Mouse (Mus musculus) neural tube, embryonic 12.5 days (tissue): ENCODE results near the gene Olfr1248. TPM values are rescaled to one million over a fixed set of nuclear protein-coding genes. Genes with fewer than 3 reads are reported as not detected.
"Not testable (repeated sequence)": the region's sequence is repeated elsewhere in the genome, so short reads cannot be mapped to it uniquely, and the experiment has no call there.

ENCODE experiments used
- ATAC-seq: fragments of 200-750 bp; cut with Nextera tagmentation; 2 replicates; pipeline ENCODE4 v1.8.0; 2017; ENCODE audit warnings: low read depth, mild to moderate bottlenecking, moderate TSS enrichment, moderate library complexity; ENCODE audit not compliant: low FRiP score
- H3K27ac ChIP-seq: fragments of 300-500 bp; sonication (generic); 2 replicates; pipeline ENCODE4 v1.5.1; 2016
- H3K27me3 ChIP-seq: fragments of 300-500 bp; sonication (generic); replicated peaks from 2 replicates; pipeline ENCODE4 v1.6.1; 2016; ENCODE audit warnings: mild to moderate bottlenecking
- H3K36me3 ChIP-seq: fragments of 300-500 bp; sonication (generic); 2 replicates; pipeline ENCODE4 v1.6.1; 2016; ENCODE audit warnings: mild to moderate bottlenecking
- H3K4me1 ChIP-seq: fragments of 300-500 bp; sonication (generic); 2 replicates; pipeline ENCODE4 v1.6.1; 2016
- H3K4me2 ChIP-seq: fragments of 300-500 bp; sonication (generic); replicated peaks from 2 replicates; pipeline ENCODE4 v1.6.1; 2016; ENCODE audit warnings: mild to moderate bottlenecking
- H3K4me3 ChIP-seq: fragments of 300-500 bp; sonication (generic); 2 replicates; pipeline ENCODE4 v1.5.1; 2016
- H3K9ac ChIP-seq: fragments of 300-500 bp; sonication (generic); 2 replicates; pipeline ENCODE4 v1.6.1; 2016; ENCODE audit warnings: mild to moderate bottlenecking
- H3K9me3 ChIP-seq: fragments of 300-500 bp; sonication (generic); 2 replicates; pipeline ENCODE4 v1.6.1; 2016; ENCODE audit warnings: mild to moderate bottlenecking
- WGBS: fragments of 180-500 bp; shearing (Covaris S2); methylation state at CpG from one replicate; pipeline ENCODE4 v1.1.7; 2016; 5-methylcytosine and 5-hydroxymethylcytosine counted together
- polyA plus RNA-seq: library from polyadenylated mRNA; unstranded; fragments of >200 nt; fragmentation: Nextera tagmentation; extraction: Ambion mirVana; gene quantifications from 2 replicates; pipeline ENCODE4 v1.2.1, GENCODE M21; 2016

Olfr1248 gene
- not detected in 2 replicates for polyA plus RNA-seq

DNA sequence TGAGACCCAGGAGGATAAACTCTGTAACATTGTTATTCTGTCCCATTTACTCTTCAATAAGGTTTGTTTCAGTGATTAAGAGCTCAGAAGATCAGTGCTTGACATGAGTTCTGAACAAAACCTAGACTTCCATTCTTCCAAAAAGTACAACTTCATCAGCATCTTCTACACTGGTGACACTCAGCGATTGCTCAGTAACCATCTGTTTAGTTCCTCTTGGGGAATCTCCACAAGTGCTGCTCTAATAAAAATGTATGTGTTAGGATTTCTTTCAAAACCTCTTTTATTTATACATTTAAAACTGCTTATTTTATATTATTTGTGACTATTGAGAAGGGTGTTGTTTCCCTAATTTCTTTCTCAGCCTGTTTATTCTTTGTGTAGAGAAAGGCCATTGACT, at the start of gene Olfr1248:
Olfr1248 (minus strand) TSS at position 101 of the 400 bp plus-strand sequence.
- not testable (repeated sequence) for H3K27me3 ChIP-seq, H3K4me2 ChIP-seq, H3K36me3 ChIP-seq, ATAC-seq, H3K27ac ChIP-seq, H3K9ac ChIP-seq, H3K9me3 ChIP-seq, H3K4me1 ChIP-seq, H3K4me3 ChIP-seq
- whole genome bisulfite sequencing: 92% methylated on average over 1 of the region's 1 CpGs

DNA sequence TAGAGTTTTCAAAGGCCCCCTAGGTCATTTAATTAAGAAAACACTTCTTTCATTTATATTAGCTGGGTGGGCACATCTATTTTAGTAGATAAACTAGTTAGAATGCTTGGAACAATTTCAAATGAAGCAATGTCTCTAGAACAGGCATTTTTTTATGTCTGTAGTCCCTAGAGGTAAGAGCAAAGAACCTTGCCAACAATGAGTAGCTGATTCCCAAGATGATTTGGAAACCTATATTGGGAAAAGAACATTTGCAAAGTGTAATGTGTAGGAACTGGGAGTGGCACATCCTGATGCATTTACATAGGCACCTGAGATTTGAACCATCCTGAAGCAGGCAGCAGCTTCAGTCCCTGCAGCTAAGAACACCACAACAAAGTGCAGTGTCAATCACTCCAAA, 43.3 kb upstream of the Olfr1248 start, which contains the start of gene Olfr1250:
Olfr1250 (minus strand) TSS at position 101 of the 400 bp plus-strand sequence.
- Histone ChIP-seq H3K4me3 (no peak within 1 kb of the TSS), H3K4me1 (no peaks in the 10 kb centered on the region)
- ATAC-seq: no peak

DNA sequence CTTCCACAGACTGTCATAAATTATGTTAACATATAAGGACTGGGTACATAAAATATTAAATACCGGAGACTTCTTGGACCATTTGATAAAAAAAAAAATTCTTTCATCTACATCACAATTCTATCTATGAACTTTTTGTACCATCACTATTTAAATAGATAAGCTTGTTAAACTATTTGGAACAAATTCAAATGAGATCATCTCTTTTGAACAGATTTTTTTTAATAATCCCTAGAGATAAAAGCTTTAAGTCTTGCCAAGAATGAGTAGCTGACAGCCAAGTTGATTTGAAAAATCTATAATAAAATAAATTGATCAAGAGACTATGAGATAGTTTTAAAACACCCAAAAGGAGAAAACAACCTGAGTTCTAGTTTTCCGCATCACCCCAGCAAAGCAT, 16.8 kb upstream of the Olfr1248 start, which contains the start of gene Olfr1249:
Olfr1249 (minus strand) TSS at position 101 of the 400 bp plus-strand sequence.
- Histone ChIP-seq H3K27ac (no peak within 1 kb of the TSS), H3K9ac (no peak within 1 kb of the TSS), H3K9me3 (no peaks in the 10 kb centered on the region), H3K27me3 (no peaks in the 10 kb centered on the region), H3K4me1 (no peaks in the 10 kb centered on the region), H3K36me3 (no peaks in the 10 kb centered on the region), H3K4me3 (no peak within 1 kb of the TSS), H3K4me2 (no peak within 1 kb of the TSS)
- 95% methylated on average over 2 of the region's 2 CpGs for WGBS
- ATAC-seq: no peak

More for the DNA sequence above, 43.3 kb upstream of the Olfr1248 start, which contains the start of gene Olfr1250:
- H3K27me3 ChIP-seq: no peaks in the 10 kb centered on the region
- no peaks in the 10 kb centered on the region for H3K9me3 ChIP-seq
- no peak within 1 kb of the TSS for H3K4me2 ChIP-seq
- no peak within 1 kb of the TSS for H3K9ac ChIP-seq
- H3K36me3 ChIP-seq: no peaks in the 10 kb centered on the region
- no peak within 1 kb of the TSS for H3K27ac ChIP-seq

DNA sequence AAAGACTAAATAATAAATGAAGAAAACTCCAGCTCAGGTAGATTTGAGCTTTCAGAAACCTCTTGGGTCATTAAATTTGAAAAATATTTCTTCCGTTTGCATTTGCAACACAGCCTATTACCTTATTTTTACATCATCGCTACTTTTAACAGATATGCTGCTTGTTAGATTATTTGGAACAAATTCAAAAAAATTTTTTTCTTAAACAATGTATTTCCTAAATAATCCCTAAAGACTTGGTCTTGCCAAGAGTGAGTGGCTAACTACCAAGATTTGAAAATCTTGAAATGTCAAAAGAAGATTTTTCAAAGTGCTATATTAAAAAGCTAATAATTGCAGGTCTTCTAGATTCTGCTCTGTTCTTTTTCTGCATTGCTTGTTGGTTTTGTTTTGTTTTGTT, 4.0 kb downstream of the Olfr1248 start, which contains the start of gene Olfr1247:
Olfr1247 (minus strand) TSS at position 101 of the 400 bp plus-strand sequence.
- Histone ChIP-seq H3K4me2 (no peak within 1 kb of the TSS), H3K27ac (no peak within 1 kb of the TSS), H3K9me3 (no peaks in the 10 kb centered on the region), H3K4me3 (no peak within 1 kb of the TSS), H3K27me3 (no peaks in the 10 kb centered on the region), H3K9ac (no peak within 1 kb of the TSS), H3K36me3 (no peaks in the 10 kb centered on the region), H3K4me1 (no peaks in the 10 kb centered on the region)
- WGBS: 94% methylated on average over 2 of the region's 2 CpGs
- no peak for ATAC-seq

DNA sequence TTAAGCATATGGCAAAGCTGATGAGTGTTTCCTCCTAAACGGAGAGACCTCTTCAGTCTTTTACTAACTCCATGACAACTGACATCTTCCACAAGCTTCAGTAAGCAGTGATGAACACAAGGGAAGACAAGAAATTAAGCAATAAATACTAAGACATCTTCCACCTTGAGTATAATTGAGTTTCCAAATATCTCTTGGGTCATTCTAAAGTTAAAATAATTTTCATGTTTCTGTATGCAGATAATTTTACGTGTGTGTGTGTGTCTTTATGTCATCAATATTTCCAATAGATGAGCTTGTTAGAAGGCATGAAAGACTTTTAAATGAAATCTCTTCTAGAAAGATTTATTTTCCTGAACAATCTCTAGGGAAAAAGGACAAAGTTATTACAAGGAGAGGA, 25.0 kb downstream of the Olfr1248 start, which contains the start of gene Olfr1246:
Olfr1246 (minus strand) TSS at position 101 of the 400 bp plus-strand sequence.
- Histone ChIP-seq H3K9me3 (no peaks in the 10 kb centered on the region), H3K27me3 (no peaks in the 10 kb centered on the region), H3K36me3 (no peaks in the 10 kb centered on the region), H3K4me1 (no peaks in the 10 kb centered on the region), H3K4me2 (no peak within 1 kb of the TSS), H3K9ac (no peak within 1 kb of the TSS), H3K4me3 (no peak within 1 kb of the TSS), H3K27ac (no peak within 1 kb of the TSS)
- ATAC-seq: no peak
- WGBS: 84% methylated on average over 2 of the region's 2 CpGs

DNA sequence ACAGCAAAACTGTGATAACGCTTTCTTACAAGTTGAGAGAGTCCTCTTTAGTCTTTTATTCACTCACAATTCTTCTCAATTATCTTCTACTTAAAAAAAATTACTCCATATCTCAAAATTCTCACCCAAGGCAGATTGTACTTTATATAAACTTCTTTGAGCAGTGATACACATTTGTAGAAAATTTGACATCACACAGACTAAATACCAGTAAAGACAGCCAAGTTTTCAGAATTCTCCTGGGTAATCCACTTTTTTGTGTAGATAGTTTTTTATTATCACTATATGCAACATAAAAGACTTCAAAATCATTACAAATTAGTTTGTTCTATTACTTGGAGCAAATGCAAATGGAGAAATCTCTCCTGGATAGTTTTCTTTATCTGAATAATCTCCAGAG, 39.7 kb downstream of the Olfr1248 start, which contains the start of gene Olfr1245:
Olfr1245 (minus strand) TSS at position 101 of the 400 bp plus-strand sequence.
- H3K27me3 ChIP-seq: no peaks in the 10 kb centered on the region
- WGBS: 94% methylated on average over 1 of the region's 1 CpGs
- no peak within 1 kb of the TSS for H3K9ac ChIP-seq
- H3K36me3 ChIP-seq: no peaks in the 10 kb centered on the region
- no peaks in the 10 kb centered on the region for H3K9me3 ChIP-seq
- ATAC-seq: no peak
- H3K4me1 ChIP-seq: no peaks in the 10 kb centered on the region
- H3K4me2 ChIP-seq: no peak within 1 kb of the TSS
- no peak within 1 kb of the TSS for H3K27ac ChIP-seq
- H3K4me3 ChIP-seq: no peak within 1 kb of the TSS

Other genes with a start within 250 kb of the Olfr1248 start
- not detected in 2 replicates for gene Olfr1238, start 208.6 kb downstream of the Olfr1248 start, polyA plus RNA-seq
- not detected in 2 replicates for gene Olfr1239, start 197.8 kb downstream of the Olfr1248 start, polyA plus RNA-seq
- gene Olfr1240, start 175.2 kb downstream of the Olfr1248 start, polyA plus RNA-seq: not detected in 2 replicates
- not detected in 2 replicates for gene Olfr1241, start 131.1 kb downstream of the Olfr1248 start, polyA plus RNA-seq
- not detected in 2 replicates for gene Olfr1242, start 119.9 kb downstream of the Olfr1248 start, polyA plus RNA-seq
- not detected in 2 replicates for gene Olfr1243, start 86.8 kb downstream of the Olfr1248 start, polyA plus RNA-seq
- gene Olfr1245, start 39.8 kb downstream of the Olfr1248 start, polyA plus RNA-seq: not detected in 2 replicates
- not detected in 2 replicates for gene Olfr1246, start 25.1 kb downstream of the Olfr1248 start, polyA plus RNA-seq
- not detected in 2 replicates for gene Olfr1247, start 4.1 kb downstream of the Olfr1248 start, polyA plus RNA-seq
- gene Olfr1249, start 16.7 kb upstream of the Olfr1248 start, polyA plus RNA-seq: not detected in 2 replicates
- gene Olfr1250, start 43.2 kb upstream of the Olfr1248 start, polyA plus RNA-seq: not detected in 2 replicates
- not detected in 2 replicates for gene Olfr1251, start 53.7 kb upstream of the Olfr1248 start, polyA plus RNA-seq
- gene Olfr1252, start 106.8 kb upstream of the Olfr1248 start, polyA plus RNA-seq: not detected in 2 replicates
- not detected in 2 replicates for gene Olfr1253, start 138.8 kb upstream of the Olfr1248 start, polyA plus RNA-seq
- not detected in 2 replicates for gene Olfr1254, start 175.4 kb upstream of the Olfr1248 start, polyA plus RNA-seq
- gene Olfr1255, start 193.8 kb upstream of the Olfr1248 start, polyA plus RNA-seq: not detected in 2 replicates
- not detected in 2 replicates for gene Olfr1256, start 223.3 kb upstream of the Olfr1248 start, polyA plus RNA-seq
- gene Olfr48, start 230.0 kb upstream of the Olfr1248 start, polyA plus RNA-seq: not detected in 2 replicates